Mouse (Mus musculus) c-Kit-positive CD71-positive TER-119-positive erythroid progenitor cells, embryonic 14.5 days (primary cell): ENCODE results near the gene Ppfia3.

Source experiments
- DNase-seq: peaks from one replicate; pipeline ENCODE4 v3.0.0-alpha.2; 2013; ENCODE audit warnings: low spot score

Gene Ppfia3

DNA sequence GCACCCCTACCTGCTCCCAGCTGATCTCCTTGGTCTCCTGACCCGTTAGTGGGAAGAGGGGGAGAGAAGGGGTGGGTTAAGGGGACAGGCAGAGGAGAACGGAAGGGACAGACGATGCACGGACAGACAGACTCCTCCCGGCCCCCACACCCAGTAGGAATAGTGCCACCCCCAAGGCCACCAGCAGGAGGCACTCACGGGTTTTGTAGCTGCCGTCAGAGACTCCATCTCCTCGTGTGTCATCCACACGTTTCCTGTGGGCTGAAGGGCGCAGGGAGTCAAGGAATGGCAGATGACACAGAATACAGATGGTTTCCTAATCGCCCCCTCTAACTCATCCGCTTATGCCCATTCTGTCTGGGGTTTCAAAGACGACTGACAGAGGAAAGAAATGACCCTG, 23.3 kb downstream of the Ppfia3 start:
- DNase-seq: no peak

DNA sequence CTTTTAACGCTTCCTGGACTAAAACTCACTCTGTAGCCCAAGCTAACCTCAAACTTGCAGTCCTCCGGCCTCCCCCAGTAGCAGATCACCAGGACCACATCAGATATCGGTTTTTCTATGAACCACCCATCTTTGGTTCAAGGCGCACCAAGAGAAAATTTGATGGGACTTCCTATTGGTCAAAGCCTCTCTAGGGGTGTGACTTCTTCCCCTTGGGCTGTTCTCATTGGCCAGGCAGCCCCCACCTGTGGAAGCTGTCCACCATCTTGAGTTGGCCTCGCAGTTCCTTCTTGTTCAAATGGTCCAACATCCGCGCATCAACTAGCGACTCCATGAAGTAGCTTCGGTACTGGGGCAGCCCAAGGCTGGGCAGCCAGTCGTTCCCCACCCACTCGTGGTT, 24.7 kb downstream of the Ppfia3 start:
- DNase-seq: no peak

DNA sequence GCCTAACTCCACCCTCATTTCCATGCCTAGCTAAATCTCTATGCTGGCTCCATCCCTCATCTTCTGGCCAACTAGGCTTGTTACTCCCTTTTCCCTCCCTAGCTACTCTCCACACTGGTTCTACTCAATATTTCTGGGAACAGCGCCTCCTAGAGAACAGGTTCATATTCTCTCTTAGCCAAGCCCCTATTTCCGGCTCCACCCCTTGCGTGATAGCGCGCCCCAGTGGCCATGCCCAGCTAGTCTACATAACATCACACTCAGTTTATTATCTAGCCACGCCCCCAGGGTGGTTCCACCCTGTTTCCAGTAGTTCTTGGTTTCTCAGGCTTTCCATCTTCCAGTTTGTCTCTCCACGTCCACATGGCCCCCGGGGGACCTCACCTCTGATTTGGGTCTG, 25.5 kb downstream of the Ppfia3 start:
- DNase-seq: peak; percentile 94

DNA sequence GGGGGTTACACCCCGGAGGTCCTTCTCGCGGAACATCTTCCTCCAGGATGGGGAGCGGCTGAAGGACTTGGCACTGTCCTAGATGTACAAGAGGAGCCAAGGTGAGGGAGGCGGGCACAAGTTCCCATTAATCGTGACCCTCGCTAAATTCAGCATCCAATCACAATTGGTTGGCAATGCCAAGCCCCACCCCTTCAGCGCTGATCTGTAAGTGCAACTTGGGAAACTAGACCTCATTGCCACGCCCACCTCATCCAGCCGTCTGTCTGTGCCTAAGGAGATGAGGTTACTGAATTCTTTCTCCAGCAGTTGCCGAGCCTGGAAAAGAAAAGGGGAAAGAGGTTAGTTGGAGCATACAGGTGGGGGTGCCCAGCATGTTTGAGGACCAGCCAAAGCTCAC, 26.1 kb downstream of the Ppfia3 start:
- DNase-seq: peak; percentile 74

DNA sequence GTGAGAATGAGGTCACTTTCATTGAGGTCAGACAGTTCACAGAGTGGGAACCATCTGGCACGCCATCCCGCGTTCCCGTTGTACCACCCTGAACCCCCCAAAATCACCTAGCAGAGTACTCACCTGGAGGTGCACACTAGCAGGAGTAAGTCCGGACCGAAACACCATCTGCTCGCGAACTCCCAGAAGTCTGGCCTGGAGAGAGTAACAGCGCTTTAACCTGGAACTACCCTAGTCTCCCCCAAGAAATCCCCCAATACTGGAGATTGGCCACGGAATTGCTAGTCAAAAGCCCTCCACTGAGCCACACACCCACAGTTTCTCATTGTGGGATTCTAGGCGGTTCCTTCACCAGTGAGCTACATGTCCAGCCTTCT, 26.8 kb downstream of the Ppfia3 start:
- no peak for DNase-seq

DNA sequence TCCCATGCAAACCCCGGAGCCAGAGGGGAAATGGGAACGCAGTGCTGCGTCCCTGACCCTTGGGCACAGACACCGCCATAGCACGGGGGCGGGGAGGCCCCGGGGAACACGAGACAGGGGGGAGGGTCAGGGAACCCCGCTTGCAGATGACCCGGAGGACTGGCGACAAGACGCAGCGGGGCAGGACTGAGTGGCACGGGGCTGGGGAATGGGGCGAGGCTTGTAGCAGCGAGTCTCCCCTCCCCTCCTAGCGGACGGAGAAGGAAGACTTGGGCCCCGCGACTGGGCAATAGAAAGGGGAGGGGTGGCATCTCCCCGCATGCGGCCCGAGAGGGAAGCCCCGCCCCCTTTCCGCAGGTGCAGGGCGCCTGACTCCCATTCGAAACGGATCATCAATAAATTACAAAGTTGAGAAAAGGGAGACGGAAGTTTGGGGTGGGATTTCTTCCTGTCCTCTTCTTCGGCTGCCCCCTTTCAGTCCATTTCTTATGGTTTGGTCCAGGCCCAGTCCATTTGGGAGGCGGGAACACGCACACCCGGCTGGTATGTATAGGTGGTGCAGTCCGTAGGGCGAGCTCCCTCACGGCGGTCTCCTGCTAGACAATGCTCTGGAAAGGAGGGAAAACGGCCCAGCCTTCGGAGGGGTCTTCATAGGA, 27.3 kb downstream of the Ppfia3 start:
- peak; percentile 70 for DNase-seq

DNA sequence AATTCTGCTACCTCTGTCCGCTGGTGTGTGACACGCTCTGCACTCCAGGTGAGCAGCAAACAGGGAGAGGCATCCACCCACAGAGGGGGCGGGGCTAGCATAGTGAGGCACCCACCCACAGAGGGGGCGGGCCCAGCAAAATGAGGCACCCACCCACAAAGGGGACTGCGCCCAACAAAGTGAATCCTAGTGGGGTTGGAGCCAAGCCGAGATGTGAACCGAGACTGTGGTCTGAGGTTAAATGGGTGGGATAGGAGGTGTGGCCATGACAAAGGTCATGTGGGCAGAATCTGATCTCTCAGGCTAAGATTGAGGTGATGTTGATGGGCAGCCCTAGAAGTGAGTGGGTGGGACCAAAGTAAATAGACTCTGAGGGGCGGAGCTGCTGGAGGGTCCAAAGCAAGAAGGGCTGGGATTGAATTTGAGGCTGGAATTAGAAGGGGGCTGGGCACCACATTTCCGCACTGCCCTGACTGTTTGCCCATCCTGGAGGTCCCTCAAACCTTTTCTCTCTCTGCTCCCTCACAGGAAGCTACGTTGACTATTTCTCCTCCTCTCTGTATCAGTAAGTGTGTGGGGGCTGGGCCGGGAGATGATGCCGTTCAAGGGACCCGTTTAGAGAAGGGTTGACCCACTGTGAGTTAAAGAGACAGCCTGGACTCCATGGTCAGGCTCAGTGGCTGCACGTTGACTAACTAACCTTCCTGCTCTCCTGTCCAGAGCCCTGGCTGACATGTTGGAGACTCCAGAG, 28.5 kb downstream of the Ppfia3 start:
- no peak for DNase-seq

DNA sequence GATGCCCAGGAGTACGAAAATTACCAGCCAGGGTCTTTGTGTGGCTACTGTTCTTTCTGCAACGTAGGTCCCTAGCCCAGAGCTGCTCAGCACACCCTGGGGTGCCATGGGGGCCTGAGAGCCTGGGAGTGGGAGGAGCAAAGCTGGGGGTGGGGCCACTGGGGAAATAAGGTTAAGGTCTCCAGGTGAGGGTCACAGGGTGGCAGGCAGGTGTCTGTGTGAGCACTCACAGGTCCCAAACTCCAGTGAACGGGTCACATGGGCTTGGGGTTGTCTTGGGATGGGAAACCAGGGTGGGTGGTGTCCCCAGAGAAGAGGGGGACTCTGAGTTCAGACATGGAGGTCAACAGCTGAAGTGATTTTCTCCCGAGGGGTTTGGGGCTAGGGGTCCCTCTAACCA, 29.4 kb downstream of the Ppfia3 start:
- no peak for DNase-seq

DNA sequence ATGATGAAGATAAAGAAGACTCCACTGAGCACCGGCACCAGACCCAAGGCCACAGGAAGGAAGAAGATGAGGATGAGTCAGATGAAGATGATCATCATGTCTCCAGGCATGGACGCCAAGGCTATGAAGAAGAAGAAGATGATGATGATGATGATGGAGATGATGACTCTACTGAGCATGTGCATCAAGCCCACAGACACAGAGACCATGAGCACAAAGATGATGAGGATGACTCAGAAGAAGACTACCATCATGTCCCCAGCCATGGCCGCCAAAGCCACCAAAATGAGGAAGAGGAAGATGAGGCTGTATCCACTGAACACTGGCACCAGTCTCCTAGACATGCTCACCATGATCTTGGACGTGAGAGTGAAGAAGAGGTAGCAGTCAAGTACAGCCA, 30.5 kb downstream of the Ppfia3 start:
- DNase-seq: no peak

DNA sequence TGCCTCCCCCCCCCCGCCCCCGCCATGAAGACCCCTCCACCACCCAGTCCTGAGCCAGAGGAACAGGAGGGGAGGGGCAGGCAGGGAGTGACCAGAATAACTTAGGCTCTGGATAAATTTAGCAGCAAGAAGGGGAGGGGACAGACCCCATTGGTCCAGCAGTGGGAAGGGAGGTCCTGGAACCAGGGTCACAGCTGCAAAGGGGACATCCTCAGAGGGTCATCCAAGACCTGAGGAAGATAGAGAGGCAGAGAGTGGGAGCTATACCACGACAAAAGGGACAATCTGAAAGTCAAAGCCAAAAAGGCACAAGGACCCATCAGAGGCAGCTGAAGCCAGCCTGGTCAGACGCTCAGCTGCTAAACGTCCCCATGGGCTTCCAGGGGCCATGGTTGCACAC, 31.8 kb downstream of the Ppfia3 start, which contains the start of gene Hrc:
Gene Hrc, plus strand, starts transcription at position 235 of the 400 bp plus-strand sequence.
- no peak for DNase-seq

DNA sequence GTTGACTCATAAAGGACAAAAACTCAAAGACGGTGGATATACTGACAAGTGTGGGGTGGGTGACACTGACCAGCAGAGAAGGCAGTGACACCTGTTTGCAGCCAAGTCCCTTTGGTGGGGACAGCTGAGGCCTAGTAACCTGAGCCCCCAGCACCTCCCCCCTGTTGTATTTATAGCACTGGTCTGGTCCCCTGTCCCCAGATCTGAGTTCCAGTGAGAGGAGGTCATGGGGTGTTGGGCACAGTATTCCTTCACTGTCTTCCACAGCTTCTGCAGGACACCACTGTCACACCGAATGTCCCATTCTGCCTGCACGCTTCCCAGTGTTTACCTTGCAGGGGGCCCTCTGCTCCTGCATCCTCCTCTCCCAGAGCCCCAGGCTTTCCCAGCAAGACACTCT, 32.2 kb downstream of the Ppfia3 start:
- DNase-seq: no peak

DNA sequence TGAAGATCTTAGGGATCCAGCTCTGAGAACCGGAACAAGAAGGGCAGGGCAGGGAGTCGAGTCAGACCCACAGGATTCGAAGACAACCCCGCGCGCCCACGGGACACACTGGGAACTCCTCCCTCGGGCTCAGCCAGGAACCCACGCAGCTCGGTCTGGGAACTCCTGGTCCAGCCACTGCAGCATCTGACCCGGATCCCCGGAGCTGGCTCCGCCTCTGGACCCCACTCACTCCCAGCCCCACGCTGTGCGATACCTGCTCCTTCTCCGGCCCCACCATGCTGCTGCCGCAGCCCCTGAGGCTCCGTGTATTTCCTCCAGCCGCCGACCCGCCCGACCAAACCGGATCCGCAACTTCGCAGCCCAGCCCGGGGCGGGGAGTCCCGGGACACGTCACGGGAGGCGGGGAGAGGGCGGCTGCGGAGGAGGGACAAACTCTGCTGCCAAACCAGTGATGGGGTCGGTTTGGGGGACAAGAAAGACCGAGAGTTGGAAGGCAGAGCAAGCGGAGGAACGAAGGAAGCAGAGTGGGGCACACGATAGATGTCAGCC, 33.3 kb downstream of the Ppfia3 start, which contains the start of gene Trpm4:
Gene Trpm4, minus strand, starts transcription at position 350 of the 552 bp plus-strand sequence.
- no peak for DNase-seq

DNA sequence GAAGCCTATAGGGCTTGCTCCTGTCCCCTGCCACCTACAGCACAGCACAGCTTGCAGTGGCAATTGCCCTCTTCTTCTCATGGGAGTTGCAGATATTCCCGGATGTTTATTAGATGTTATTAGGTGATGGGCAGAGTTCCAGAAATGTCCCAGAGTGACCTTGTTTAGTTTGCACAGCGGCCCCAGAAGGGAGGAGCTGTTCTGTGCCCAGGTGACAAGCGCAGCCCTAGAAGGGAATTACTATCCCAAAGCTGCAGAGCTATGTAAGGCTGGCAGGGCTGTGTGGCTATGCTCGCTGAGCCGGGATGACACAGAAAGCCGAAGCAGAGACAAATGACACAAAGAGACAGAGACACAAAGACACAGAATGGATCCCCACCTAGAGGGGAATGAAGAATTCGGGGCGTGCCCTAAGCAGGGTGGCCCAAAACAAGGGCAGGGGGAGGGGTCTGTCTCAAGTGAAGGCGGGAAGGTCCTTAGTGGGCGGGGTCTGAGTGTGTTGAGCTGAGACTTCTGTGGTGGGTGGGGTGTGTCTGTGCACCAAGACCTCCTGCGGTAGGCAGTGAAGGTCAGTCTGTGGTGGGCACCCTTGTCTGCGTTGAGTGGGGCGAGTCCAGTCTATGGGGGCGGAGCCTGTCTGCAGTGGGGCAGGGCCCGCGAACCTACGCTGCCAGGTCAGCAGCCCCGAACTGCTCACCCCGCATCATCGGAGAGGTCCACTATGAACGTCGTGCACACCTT, 34.0 kb downstream of the Ppfia3 start:
- DNase-seq: no peak

DNA sequence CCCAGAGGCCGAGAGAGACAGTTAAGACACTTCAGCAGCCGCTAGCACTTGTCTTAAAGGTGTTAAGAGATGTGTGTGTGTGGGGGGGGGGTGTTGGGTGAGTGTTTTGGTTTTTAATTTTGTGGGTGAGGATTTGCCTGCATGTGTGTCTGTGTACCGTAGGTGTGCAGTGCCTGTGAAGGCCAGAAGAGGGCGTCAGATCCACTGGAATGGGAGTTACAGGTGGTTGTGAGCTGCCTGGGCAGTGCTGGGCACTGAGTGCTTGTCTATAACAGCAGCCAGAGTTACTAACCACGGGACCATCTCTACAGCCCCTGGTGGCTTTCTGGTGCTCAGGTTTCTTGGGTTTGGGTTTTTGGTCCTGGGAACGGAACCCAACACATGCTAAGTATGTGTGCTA, 35.3 kb downstream of the Ppfia3 start:
- DNase-seq: no peak

DNA sequence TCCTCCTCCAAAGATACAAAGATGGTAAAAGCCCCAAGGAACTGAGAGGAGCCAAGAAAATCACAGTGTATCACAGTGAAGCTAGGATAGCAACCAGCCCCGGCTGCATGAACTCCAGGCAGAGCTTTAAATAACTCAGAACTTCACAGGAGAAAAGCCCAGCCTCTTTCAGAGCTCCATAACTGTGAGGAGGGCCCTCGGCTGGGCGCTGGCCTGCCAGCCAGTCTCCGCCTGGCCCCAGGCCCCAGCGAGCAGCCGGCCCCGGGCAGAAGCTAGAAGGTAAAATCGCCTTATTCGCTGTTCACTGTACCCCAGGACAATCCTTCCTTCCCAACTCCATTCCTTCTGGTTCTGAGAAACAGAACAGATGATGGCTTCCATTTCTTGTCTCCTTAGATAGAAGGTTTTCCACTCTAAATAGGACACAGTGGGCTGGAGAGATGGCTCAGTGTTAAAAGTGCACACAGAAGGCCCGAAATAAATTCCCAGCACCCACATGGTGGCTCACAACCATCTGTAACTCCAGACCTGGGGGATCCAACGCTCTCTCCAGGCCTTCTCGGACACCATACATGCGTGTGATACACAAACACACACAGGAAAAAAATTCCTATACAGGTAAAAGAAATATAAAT, 37.9 kb downstream of the Ppfia3 start:
- no peak for DNase-seq

DNA sequence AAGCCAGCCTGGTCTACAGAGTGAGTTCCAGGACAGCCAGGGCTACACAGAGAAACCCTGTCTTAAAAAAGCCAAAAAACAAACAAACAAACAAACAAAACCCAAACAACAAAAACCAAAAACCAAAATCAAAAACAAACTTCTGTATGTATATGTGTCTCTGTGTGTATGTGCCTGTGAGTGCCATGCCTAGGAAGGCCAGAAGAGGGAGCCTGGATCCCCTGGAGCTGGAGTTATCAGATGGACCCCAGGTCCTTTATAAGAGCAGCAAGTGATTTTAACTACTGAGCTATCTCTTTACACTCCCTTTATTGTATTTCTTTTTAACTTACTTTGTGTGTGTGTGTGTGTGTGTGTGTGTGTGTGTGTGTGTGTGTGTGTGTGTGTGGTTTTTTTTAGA, 41.0 kb downstream of the Ppfia3 start:
- no peak for DNase-seq

DNA sequence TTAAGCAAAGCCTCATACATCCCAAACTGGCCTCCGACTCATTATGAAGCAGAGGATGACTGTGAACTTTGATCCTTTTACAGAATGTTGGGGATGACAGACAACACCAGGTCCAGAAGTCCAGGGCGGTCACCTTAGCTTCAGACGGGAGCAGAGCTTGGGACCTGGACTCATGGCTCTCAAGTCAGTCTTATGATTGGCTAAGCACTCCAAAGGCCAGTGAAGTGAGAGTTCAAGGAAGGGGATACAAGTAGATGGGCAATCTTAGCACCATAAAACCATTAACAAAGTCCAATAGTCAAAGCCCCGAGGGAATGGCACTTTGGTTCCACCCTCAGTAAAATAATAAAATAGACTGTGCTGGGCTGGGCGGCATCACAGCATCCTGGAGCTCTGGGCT, 43.8 kb downstream of the Ppfia3 start:
- DNase-seq: no peak

DNA sequence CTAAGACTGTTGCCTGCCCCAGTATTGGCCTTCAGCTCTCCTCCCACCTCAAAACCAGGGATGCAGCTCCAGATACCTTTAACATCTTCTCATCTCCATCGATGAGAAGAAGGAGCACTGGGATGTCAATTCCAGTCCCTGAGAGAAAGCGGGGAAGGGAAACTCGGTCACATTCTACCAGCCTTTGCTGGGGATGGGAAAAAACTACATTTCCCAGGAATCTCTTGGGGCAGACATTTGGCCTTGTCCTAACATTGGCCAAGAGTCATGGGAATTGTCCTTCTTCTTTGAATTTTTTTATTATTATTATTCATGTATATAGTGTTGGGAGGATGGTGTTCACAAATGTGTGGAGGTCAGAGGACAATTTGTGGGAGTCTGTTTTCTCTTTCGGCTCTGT, 44.6 kb downstream of the Ppfia3 start:
- no peak for DNase-seq

DNA sequence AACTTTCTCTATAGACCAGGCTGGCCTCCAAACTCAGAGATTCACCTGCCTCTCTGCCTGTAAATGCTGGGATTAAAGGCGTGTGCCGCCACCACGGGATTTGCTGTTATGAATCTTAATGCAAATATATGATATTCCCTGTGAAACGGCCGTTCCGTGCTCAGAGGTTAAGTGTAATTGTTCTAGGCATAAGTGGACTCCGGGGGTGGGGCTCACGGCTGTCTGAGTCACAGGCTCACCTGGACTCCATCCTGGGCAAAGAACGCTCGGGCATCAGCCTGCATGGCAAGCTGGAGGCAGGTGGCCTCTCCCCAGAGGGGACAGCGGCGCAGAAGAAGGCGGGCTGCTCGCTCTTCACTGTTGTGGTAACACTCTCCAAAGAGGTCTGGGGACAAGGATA, 50.3 kb downstream of the Ppfia3 start:
- DNase-seq: no peak

DNA sequence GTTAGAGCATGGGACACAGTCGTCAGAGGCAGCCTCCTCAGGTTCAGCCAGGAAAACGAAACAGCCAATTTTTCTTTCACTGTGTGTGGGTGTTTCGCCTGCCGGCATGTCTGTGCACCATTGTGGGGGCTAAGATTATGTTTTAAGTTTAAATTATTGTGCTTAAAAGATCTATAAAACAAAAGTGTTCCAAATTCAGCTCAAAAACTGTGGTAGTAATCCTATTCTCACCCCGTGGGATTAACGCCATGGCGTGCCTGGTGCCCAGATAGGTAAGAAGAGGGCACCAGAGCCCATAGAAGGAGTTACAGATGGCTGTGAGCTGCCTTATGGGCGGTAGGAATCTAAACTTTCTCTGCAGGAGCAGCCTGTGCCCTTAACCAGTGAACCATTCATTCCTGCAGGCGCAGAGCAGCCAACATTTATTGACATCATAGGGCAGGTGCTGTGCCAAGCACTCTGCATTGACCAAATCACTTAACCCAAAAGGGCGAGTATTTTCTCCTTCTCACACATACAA, 51.6 kb downstream of the Ppfia3 start:
- no peak for DNase-seq

DNA sequence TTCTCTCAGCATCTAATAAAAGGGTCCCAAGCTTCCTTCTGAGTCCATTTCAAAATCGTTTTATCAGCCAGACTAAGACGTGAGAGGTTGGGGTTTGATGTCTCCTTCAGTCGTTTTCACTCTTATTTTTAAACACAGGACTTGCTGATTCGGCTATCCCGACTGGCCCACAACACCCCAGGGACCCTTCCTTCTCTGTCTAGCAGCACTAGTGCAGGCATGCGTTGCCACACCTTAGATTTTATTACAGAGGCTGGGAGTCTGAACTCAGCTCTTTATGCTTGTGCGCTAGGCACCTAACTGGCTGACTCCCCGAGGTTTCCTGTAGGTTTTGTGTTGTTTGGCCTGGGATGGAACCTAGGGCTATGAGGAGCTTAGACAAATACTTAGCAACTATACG, 53.3 kb downstream of the Ppfia3 start:
- DNase-seq: no peak
